Mouse (Mus musculus) induced T-regulatory cell, adult 2 months (primary cell): ENCODE results near the gene Mrps26.
"Not testable (repeated sequence)": the region's sequence is repeated elsewhere in the genome, so short reads cannot be mapped to it uniquely, and the experiment has no call there.

ENCODE experiments used
- DNase-seq: peaks from one replicate; pipeline ENCODE4 v3.0.0-alpha.2; 2012; ENCODE audit warnings: low read depth

Gene Mrps26

DNA sequence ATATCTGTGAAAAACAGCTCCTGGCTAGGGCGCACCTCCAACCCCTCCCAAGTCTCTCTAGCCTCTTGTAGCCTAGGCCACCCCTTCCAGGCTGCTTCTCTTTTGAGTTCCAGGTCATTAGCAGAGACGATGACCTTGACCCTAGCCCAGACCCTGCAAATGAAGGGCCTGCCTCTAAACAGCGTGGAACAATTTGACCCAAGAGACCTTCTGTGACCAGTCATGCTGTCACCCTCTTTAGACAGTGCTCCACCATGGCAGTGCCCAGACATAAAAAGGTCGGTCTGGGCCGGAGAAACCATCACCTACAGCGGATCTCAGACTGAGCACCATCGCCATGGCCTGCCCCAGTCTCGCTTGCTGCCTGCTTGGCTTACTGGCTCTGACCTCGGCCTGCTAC lies 12.3 kb downstream of the Mrps26 start, which contains the start of gene Oxt:
Gene Oxt (plus strand): TSS at position 301 of the 400 bp plus-strand sequence.
- DNase-seq = no peak

DNA sequence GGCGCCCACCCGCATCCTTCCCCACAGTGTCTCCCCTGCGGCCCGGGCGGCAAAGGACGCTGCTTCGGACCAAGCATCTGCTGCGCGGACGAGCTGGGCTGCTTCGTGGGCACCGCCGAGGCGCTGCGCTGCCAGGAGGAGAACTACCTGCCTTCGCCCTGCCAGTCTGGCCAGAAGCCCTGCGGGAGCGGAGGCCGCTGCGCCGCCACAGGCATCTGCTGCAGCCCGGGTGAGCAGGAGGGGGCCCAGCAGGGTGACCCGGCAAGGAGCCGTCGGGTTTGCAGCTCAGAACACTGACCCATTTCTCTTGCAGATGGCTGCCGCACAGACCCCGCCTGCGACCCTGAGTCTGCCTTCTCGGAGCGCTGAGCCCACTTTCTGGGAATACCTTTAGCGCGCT lies 13.0 kb downstream of the Mrps26 start:
- not testable (repeated sequence) for DNase-seq

DNA sequence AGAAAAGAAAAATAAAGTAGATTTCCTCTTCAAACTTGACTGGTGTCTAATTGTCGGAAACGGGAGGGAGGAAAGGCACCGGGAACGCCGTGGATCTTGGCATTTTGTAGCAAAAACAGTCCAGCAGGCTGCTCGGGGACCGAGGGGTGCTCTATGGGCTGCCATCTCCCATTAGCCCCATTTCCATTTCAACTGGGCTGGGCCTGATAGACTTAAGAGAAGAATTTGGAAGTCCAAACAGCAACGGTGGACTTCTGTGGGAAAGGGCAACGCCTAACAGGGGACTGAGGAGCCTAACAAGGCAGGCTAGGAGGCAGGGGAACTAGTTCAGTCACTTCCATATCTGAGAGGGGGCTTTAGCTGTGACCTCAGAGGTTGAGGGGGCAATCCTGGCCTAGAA lies 13.5 kb downstream of the Mrps26 start:
- DNase-seq = no peak

DNA sequence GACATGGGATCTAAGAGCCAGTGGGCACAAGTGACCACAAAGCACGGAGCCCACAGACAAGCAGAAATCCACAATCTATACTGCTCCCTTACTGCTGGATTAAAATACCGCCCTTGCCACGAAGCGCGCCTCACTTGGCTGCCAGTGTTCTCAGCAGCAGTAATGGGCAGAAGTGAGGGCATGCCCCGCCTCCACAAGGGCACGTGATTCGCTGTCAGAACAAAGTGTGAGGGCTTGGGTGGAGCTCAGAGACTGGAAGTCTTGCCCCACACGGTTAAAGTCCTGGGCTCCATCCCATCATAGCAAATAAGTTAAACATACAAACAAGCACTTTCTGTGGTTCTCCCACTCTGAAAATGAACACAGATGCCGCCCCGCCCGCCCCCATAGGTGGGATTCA lies 14.1 kb downstream of the Mrps26 start:
- DNase-seq = peak; percentile 76

DNA sequence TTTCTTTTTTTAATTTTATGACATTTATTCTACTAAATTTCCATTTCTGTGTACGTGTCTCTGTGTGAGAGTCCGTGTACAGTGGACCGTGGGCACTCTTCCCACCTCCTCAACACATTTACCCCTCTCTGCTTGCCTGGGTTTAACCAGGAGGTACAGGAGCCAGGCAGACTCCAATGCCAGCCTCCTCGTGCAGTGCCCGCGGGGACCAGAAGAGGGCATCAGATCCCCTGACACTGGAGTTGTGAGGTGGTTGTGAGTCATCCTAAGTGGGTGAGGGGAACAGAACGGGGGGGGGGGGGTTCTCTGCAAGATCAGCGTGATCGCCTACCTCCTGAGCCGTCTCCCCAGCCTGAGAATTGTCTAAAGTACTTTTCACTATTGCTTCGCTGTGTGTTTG lies 14.6 kb downstream of the Mrps26 start:
- DNase-seq = peak; percentile 78

DNA sequence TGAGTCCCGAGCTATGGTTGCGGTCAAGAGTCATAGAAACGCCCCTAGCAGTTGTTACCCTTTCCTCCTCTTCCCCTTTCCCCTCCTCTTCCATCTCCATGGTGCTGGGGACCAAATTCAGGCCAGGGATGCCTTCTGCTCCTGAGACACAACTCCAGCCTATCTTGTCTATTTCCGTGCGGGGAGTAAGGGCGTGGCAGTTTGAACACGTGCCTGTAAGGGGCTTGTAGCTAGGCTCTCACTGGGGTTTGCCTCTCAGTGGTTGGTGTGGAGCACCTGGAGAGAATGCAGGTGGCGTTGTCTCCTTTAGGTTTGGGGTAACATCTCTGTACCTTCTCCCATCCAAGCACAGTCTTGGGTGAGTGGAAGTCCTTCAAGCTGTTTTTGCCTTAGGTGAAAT lies 16.2 kb downstream of the Mrps26 start:
- peak; percentile 34 for DNase-seq

DNA sequence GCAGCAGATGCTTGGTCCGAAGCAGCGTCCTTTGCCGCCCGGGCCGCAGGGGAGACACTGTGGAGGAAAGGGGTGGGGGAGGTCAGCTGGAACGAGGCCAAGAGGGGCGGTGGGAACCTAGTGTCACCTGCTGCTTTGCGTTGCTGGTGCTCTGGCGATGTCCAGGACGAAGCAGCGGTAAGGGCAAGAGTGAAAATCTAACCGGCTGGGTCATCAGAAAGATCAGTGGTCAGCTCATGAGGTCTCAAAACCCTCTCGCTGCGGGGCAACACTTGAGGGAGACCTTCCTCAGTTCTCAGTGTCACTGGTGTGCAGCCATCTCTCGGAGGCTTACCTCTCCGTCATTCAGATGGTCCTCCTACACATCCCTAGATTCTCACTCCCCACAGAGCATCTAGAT lies 17.7 kb downstream of the Mrps26 start:
- DNase-seq = no peak

DNA sequence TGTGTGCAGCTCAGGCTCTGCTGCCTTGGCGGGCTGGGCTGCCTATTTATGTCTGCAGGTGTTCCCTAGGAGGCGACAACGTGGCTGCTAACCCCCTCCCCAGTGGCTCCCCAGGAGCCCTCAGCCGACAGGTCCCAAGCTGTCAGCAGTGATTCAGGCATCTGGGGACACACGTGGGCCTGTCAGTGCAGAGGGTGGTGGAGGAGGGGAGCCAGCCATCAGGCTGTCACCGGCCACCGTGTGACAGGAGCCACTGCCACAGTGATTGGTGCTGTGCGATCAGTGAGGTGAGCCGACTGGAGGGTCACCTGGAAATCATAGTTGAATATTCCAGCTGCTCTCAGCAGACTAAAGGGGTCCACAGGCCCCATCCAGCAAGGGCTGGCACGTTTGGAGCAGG lies 19.0 kb downstream of the Mrps26 start, which contains the start of gene Avp:
Gene Avp (minus strand): TSS at position 3 of the 400 bp plus-strand sequence.
- no peak for DNase-seq

DNA sequence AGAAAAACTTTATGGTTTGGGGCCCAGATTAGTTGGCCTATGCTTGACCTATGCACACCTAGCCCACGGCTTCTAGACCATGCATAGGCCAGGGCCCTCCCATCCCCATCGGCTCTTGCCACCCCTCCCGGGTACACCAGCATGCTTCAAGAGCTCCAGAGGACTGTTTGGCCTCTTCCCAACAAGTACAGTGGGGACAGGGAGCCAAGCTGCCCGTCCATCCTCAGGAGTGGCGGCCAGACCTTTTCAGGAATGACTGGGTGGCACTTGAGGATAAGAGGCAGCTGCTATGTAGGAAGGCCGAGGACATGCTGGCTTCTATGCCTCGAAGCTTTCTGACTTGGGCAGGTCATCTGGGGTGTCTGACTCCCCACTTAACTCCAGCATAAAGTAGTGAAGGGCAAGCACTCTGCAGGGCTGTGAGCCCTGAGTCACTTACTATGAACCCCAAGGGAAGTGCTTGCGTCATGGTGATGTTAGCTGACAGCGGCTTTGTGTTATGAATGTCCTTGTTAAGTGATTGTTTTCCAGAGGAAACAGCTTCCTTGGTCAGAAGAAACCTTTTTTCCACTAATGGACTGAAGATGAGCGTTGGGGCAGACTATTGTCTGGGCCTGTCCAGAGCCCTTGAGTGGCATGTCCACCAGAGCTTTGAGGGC lies 20.5 kb downstream of the Mrps26 start:
- no peak for DNase-seq

DNA sequence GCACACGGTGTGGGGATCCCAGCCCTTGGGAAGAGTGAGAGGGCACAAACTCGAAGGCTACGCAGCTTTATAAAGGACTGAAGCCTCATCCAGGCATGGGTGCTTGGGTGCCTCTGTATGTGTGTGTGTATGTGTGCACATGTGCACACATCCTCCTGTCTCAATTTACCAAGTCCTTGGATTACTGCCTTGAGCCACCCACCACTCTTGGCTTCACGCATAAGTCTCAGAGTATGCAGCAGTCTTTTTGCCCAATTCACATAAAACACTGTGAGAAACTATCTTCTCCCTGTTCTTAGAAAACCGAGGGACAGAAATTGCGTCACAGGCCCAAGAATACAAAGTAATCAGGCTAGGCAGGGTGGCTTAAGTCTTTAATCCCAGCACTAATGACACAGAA lies 22.5 kb downstream of the Mrps26 start:
- DNase-seq = no peak

DNA sequence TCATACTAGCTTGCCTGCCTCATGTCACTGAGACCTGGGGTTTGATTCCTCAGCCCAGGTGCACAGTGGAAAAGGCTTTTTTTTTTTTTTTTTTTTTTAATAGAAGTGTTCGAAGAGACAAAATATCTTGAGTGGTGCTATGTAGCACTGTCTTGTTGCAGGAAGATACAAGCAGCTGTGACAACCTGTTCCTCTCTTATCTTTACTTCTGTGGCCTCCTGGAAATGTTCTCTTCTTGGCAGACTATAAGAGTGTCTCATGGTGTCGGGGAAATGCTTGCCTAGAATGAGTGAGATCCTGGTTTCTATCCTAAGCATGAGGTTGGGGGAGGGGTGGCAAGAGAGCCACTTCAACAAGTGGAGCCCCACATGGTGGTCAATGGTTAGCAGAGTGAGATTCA lies 24.8 kb downstream of the Mrps26 start:
- DNase-seq = no peak

DNA sequence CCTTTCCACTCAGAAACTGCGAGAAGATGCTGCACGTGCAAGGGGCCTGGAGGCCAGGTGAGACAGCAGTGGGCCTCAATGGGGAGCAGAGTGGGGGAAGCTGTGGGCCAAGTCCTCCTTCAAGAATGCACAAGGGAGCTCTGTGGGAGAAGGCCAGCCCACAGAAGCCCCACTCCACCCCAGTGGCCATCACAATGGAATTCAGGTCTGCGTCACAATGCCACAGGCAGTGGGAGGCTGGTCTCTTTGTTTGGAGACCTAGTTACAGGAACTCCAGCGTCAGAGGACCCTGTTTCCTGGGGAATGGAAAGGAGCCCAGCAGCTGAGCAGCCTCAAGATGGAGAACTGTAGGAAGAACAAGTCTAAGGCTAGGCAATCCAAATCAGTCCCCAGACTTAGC lies 25.6 kb downstream of the Mrps26 start:
- no peak for DNase-seq

DNA sequence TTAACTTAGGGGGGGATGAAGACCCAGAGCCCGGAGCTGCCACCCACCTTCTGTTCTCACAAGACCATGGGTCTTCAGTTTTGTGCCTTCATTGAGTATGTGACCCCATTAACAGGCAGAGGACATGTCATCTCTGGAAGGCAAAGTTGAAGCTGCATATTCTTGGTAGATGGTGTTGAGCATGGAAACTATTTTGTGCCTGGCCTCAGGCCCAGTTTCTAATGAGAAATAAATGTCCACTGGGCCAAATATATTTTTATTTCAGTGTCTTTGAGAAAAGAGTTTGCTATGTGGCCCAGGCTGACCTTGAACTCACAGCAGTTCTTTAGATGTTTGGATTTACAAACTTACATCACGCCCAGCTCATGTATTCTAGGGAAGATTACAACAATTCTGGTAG lies 26.2 kb downstream of the Mrps26 start:
- no peak for DNase-seq

DNA sequence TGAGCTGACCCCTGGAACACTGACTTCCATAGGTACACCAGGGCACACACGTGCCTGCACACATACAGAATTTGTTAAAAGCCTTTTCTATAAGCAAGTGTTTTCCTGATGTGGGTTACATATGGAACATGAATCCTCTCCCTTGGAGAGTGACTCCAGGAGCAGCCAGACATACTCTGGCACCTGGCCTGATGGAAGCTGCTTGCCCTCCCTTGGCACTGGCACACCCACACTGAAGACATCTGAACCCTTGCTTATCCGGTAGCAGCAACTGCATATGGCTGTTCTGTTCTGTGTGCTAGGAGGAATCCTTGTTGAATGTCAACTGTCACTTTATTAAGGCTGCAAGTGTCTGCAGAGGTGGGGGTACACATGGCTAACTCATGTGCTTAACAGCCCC lies 27.5 kb downstream of the Mrps26 start:
- no peak for DNase-seq

DNA sequence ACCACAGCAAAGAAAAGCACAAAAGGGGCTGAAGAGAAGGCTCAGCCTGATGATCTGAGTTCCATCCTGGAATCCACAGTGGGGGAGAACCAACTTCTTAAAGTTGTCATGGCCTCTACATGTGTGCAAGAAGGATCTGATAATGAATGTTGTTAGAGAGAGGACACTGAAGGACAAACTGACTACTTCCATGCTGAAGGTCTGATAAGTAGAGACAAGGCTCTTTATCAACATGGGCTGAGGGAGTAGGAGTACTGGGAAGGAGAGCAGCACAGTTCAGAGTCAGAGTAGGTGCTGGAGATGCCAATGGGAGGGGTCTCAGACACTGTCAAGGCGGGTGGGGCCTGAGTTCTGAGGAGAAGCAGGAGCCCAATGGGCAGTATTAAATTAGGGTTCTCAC lies 32.1 kb downstream of the Mrps26 start:
- no peak for DNase-seq

DNA sequence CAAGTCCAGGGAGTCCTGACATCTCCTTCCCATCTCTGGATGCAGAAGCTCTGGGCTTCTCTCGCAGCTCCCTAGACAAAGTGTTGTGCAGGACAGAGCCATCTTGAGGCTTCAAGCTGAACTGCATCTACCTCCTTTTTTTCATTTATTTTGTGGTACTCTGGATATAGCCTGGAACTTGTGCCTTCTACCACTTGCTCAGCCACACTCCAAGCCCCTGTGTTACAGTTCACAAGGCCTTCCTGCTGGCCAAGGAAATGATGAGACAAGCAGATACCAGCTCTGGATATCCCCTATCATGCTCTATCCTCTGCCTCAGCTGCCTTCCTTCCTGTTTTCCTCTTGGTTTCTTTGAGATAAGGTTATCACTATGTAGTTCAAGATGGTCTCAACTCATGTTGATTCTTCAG lies 34.1 kb downstream of the Mrps26 start:
- peak; percentile 36 for DNase-seq

DNA sequence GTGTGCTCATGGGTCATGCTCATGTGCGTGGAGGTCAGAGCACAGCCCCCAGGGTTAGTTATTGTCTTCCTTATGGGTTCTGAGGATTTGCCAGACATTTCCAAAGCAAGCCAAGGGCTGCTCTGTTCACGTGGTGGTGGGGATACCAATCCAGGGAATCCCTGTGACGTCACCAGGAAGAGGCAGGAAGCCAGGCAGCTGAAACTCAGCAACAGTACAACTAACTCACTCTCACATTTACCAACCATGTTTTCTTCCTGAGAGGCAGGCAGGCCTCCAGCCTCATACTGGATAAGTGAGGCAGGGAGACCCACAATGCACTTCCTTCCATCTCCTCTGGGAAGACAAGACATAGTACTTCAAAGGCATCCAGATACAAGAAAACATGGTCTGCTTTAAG lies 34.9 kb downstream of the Mrps26 start:
- no peak for DNase-seq

DNA sequence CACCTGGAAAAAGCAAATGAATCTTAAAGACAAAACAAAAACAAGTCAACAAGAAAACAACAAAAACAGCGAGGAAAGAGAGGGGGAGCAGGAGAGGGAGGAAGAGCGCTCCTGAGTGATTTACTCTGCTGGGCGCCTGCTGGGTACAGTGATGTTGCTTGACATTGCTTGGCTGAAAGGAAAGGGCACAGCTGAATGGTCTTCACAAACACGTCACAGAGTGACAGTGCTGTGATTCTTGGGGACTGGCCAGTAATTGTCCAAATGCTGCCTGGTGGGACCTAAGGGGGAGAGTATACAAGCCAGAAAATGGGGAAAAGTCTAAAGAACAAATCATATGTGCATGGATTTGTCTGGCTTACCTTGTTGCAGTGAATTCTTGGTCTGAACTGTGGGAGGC lies 38.7 kb downstream of the Mrps26 start:
- no peak for DNase-seq

DNA sequence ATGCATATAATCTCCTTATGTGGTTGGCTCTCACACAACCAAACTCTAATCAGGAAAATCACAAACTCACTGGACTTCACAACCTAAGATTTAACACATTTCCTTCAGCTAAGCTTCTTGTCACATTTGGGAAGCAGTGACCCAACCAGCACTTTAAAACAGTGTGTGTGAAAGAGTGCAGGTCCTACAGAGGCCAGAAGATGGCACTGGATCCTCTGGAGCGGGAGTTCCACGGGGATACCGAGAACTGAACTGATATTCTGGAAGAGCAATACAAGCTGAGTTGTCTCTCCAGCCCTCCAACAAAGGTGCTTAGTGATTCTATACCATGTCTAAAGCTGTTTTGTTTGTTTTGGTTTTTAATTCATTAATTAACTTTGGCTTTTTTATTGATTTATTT lies 49.5 kb downstream of the Mrps26 start:
- peak; percentile 24 for DNase-seq
